Mouse (Mus musculus) midbrain, embryonic 12.5 days (tissue): ENCODE data around the gene Car10. TPM values are rescaled to one million over a fixed set of nuclear protein-coding genes. Genes with fewer than 3 reads are reported as not detected.

ENCODE experiments used
- ATAC-seq: fragments of 200-750 bp; cut with Nextera tagmentation; 2 replicates; pipeline ENCODE4 v1.8.0; 2017; ENCODE audit warnings: low read depth, moderate TSS enrichment, moderate library complexity; ENCODE audit not compliant: low FRiP score
- H3K27ac ChIP-seq: fragments of 300-500 bp; sonication (generic); replicated peaks from 2 replicates; pipeline ENCODE4 v1.5.1; 2016; ENCODE audit warnings: mild to moderate bottlenecking
- H3K27me3 ChIP-seq: fragments of 300-500 bp; sonication (generic); 2 replicates; pipeline ENCODE4 v1.6.1; 2016; ENCODE audit warnings: mild to moderate bottlenecking
- H3K36me3 ChIP-seq: fragments of 300-500 bp; sonication (generic); 2 replicates; pipeline ENCODE4 v1.6.1; 2016
- H3K4me1 ChIP-seq: fragments of 300-500 bp; sonication (generic); 2 replicates; pipeline ENCODE4 v1.6.1; 2016
- H3K4me2 ChIP-seq: fragments of 300-500 bp; sonication (generic); replicated peaks from 2 replicates; pipeline ENCODE4 v1.6.1; 2016; ENCODE audit warnings: mild to moderate bottlenecking, moderate library complexity
- H3K4me3 ChIP-seq: fragments of 300-500 bp; sonication (generic); 2 replicates; pipeline ENCODE4 v1.5.1; 2016; ENCODE audit warnings: mild to moderate bottlenecking
- H3K9ac ChIP-seq: fragments of 300-500 bp; sonication (generic); replicated peaks from 2 replicates; pipeline ENCODE4 v1.6.1; 2016; ENCODE audit warnings: mild to moderate bottlenecking, moderate library complexity
- H3K9me3 ChIP-seq: fragments of 300-500 bp; sonication (generic); 2 replicates; pipeline ENCODE4 v1.6.1; 2016; ENCODE audit warnings: mild to moderate bottlenecking
- WGBS: fragments of 180-500 bp; shearing (Covaris S2); methylation state at CpG from one replicate; pipeline ENCODE4 v1.1.7; 2016; 5-methylcytosine and 5-hydroxymethylcytosine counted together
- polyA plus RNA-seq: library from polyadenylated mRNA; unstranded; fragments of >200 nt; fragmentation: Nextera tagmentation; extraction: Ambion mirVana; gene quantifications from 2 replicates; pipeline ENCODE4 v1.2.1, GENCODE M21; 2016

The Car10 gene
- polyA plus RNA-seq, 1 experiment from 2014 or later, result 4.6 TPM

DNA sequence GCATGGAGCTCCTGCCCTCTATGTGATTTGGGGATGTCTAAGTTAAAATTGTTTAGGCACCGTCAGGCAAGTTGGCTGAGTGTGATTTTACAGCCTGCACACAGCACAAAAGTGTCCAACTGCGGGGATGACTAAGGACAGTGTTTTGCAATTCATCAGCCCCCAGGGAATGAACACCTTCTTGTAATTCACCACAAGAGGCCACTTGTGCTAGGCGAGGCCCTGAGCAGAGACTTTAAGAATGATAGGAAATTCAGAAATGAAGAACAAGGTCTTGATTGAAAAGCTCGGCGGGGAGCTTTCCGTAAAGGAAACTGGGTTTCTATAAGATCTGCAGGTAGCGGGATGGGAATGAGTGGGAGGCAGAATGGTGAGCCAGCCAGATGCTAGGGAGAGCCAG lies 510.9 kb downstream of the Car10 start:
- WGBS, result 46% methylated on average over 7 of the region's 7 CpGs
- H3K4me1 ChIP-seq, result no peaks in the 10 kb centered on the region

GRCm38 (mm10) chr11:93612071-93612470 lies 514.2 kb downstream of the Car10 start:
- 76% methylated on average over 4 of the region's 4 CpGs for WGBS
- H3K9ac ChIP-seq, result no peak overlapping the region
- no peaks in the 10 kb centered on the region for H3K9me3 ChIP-seq
- H3K4me2 ChIP-seq, result no peak overlapping the region
- no peaks in the 10 kb centered on the region for H3K4me1 ChIP-seq
- no peak overlapping the region for H3K27ac ChIP-seq
- no peaks in the 10 kb centered on the region for H3K36me3 ChIP-seq
- no peak for ATAC-seq
- H3K4me3 ChIP-seq, result no peak overlapping the region
- no peaks in the 10 kb centered on the region for H3K27me3 ChIP-seq

More for the DNA sequence above, 510.9 kb downstream of the Car10 start:
- no peaks in the 10 kb centered on the region for H3K27me3 ChIP-seq
- no peak overlapping the region for H3K27ac ChIP-seq
- no peak overlapping the region for H3K4me3 ChIP-seq
- no peaks in the 10 kb centered on the region for H3K36me3 ChIP-seq
- no peak for ATAC-seq
- H3K9ac ChIP-seq, result no peak overlapping the region
- no peaks in the 10 kb centered on the region for H3K9me3 ChIP-seq
- no peak overlapping the region for H3K4me2 ChIP-seq

DNA sequence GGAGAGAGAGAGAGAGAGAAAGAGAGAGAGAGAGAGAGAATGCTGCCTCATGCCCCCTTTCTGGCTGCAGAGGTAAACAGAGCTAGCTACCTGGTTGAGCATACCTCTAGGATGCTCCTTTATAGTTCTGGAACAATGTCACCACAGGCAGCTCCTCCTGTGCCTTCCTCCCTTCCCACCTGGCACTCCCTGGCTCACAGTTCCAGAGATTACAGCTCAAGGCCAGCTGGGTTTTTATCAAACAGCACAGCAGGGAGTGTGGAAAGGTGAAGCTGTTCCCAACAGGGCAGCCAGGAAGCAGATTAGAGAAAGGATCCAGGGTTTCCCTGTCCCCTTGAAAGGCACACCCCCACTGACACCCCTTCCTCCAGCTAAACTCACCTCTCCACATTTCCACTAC lies 517.0 kb downstream of the Car10 start:
- H3K27ac ChIP-seq, result no peak overlapping the region
- H3K36me3 ChIP-seq, result no peaks in the 10 kb centered on the region
- H3K9ac ChIP-seq, result no peak overlapping the region
- H3K9me3 ChIP-seq, result no peaks in the 10 kb centered on the region
- no peaks in the 10 kb centered on the region for H3K4me1 ChIP-seq
- no peak overlapping the region for H3K4me2 ChIP-seq
- no peak overlapping the region for H3K4me3 ChIP-seq
- H3K27me3 ChIP-seq, result no peaks in the 10 kb centered on the region
- ATAC-seq, result no peak

- H3K4me1 ChIP-seq, result no peaks in the 10 kb centered on the region
- no peak overlapping the region for H3K9ac ChIP-seq
- H3K36me3 ChIP-seq, result no peaks in the 10 kb centered on the region
- no peak overlapping the region for H3K4me3 ChIP-seq
- H3K9me3 ChIP-seq, result no peaks in the 10 kb centered on the region
- no peak overlapping the region for H3K27ac ChIP-seq
- no peak for ATAC-seq
- WGBS, result 89% methylated on average over 5 of the region's 5 CpGs
- no peak overlapping the region for H3K4me2 ChIP-seq
- no peaks in the 10 kb centered on the region for H3K27me3 ChIP-seq
Observed at GRCm38 (mm10) chr11:93623605-93624004, 525.8 kb downstream of the Car10 start.

GRCm38 (mm10) chr11:93639410-93639809 lies 541.6 kb downstream of the Car10 start:
- ATAC-seq, result no peak
- H3K9me3 ChIP-seq, result no peaks in the 10 kb centered on the region
- no peak overlapping the region for H3K27ac ChIP-seq
- no peaks in the 10 kb centered on the region for H3K36me3 ChIP-seq
- no peak overlapping the region for H3K9ac ChIP-seq
- no peak overlapping the region for H3K4me3 ChIP-seq
- H3K4me1 ChIP-seq, result 0 out of 2 replicates have a peak, but pooled peaks cover 6% of the 10 kb centered on the region
- no peaks in the 10 kb centered on the region for H3K27me3 ChIP-seq
- no peak overlapping the region for H3K4me2 ChIP-seq
- 72% methylated on average over 3 of the region's 3 CpGs for WGBS

DNA sequence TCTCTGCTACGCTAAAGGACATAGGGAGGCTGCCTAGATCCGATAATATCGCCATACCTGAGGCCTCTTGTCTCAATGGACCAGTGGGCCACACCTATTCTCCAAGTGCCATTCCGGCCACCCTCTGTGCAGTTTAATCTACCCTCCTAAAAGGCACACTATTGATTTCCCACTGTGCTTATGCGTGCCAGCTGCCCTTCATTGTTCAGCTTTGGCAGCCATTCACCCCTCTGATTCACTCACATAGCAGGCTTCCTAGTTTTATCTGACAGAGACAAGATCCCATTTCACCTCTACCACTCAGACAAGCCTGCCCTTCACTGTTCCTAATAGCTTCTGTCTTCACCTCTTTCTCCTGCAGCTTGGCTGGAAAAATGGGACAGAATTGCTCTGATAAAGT lies 543.1 kb downstream of the Car10 start:
- no peak overlapping the region for H3K4me2 ChIP-seq
- no peak overlapping the region for H3K27ac ChIP-seq
- ATAC-seq, result no peak
- no peak overlapping the region for H3K9ac ChIP-seq
- H3K9me3 ChIP-seq, result no peaks in the 10 kb centered on the region
- H3K27me3 ChIP-seq, result no peaks in the 10 kb centered on the region
- H3K4me1 ChIP-seq, result 0 out of 2 replicates have a peak, but pooled peaks cover 6% of the 10 kb centered on the region
- WGBS, result 44% methylated on average over 5 of the region's 5 CpGs
- no peaks in the 10 kb centered on the region for H3K36me3 ChIP-seq
- no peak overlapping the region for H3K4me3 ChIP-seq

GRCm38 (mm10) chr11:93642331-93642730 lies 544.5 kb downstream of the Car10 start:
- Histone ChIP-seq H3K27me3 (no peaks in the 10 kb centered on the region), H3K27ac (no peak overlapping the region), H3K9me3 (no peaks in the 10 kb centered on the region), H3K4me1 (0 out of 2 replicates have a peak, but pooled peaks cover 6% of the 10 kb centered on the region), H3K4me3 (no peak overlapping the region), H3K36me3 (no peaks in the 10 kb centered on the region), H3K4me2 (no peak overlapping the region), H3K9ac (no peak overlapping the region)
- WGBS, result 91% methylated on average over 1 of the region's 1 CpGs
- no peak for ATAC-seq

DNA sequence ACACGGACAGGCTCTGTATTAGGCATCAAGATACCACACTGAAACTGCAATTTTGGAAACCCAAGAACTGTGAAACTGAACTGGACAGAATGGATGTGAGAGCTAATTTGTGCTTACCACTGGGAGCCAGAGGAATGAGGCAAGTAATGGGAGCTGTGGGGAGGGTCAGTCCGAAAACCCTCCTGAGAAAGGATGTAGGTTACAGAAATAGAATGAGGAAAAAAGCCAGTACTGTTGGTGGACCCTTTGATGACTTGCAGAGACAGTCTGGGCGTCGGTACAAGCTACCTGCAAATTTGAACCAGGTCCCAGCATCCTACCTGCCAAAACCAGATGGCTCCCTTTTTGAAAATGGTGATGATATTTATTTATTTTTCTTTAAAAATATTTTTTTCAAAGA lies 545.2 kb downstream of the Car10 start:
- no peak for ATAC-seq
- H3K27me3 ChIP-seq, result no peaks in the 10 kb centered on the region
- no peak overlapping the region for H3K9ac ChIP-seq
- H3K4me3 ChIP-seq, result no peak overlapping the region
- H3K36me3 ChIP-seq, result no peaks in the 10 kb centered on the region
- H3K9me3 ChIP-seq, result no peaks in the 10 kb centered on the region
- H3K4me2 ChIP-seq, result no peak overlapping the region
- 88% methylated on average over 4 of the region's 4 CpGs for WGBS
- 0 out of 2 replicates have a peak, but pooled peaks cover 6% of the 10 kb centered on the region for H3K4me1 ChIP-seq
- no peak overlapping the region for H3K27ac ChIP-seq

DNA sequence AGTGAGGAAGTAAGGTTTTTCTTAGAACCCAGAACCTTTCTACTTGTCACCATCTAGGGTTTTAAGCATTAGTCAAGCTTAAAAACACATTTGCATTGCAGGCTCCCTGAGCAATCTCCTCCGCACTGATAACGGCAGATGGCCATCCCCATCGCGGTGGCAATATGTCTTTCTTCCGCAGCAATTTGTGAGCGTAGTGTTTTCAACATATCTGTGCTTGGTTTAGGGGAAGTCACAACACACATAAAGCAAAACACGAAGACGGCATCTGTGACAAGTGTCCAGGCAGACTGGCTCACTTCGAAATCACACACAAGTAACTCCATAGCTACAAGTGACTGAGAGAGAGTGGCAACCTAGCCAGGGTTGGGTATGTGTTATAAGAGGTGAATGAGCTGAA lies 545.6 kb downstream of the Car10 start:
- Histone ChIP-seq H3K27me3 (no peaks in the 10 kb centered on the region), H3K36me3 (no peaks in the 10 kb centered on the region), H3K9me3 (no peaks in the 10 kb centered on the region), H3K9ac (no peak overlapping the region), H3K4me1 (0 out of 2 replicates have a peak, but pooled peaks cover 6% of the 10 kb centered on the region), H3K4me3 (no peak overlapping the region), H3K27ac (no peak overlapping the region), H3K4me2 (no peak overlapping the region)
- 92% methylated on average over 9 of the region's 9 CpGs for WGBS
- ATAC-seq, result no peak

GRCm38 (mm10) chr11:93646216-93646615 lies 548.4 kb downstream of the Car10 start:
- Histone ChIP-seq H3K9ac (no peak overlapping the region), H3K4me2 (no peak overlapping the region), H3K4me1 (0 out of 2 replicates have a peak, but pooled peaks cover under 1% of the 10 kb centered on the region), H3K36me3 (no peaks in the 10 kb centered on the region), H3K9me3 (no peaks in the 10 kb centered on the region), H3K27me3 (no peaks in the 10 kb centered on the region), H3K4me3 (no peak overlapping the region), H3K27ac (no peak overlapping the region)
- ATAC-seq, result no peak
- WGBS, result 92% methylated on average over 3 of the region's 3 CpGs
